Comparison of ENCODE assay signal across 9 mouse cellular contexts in the genomic region with DNA sequence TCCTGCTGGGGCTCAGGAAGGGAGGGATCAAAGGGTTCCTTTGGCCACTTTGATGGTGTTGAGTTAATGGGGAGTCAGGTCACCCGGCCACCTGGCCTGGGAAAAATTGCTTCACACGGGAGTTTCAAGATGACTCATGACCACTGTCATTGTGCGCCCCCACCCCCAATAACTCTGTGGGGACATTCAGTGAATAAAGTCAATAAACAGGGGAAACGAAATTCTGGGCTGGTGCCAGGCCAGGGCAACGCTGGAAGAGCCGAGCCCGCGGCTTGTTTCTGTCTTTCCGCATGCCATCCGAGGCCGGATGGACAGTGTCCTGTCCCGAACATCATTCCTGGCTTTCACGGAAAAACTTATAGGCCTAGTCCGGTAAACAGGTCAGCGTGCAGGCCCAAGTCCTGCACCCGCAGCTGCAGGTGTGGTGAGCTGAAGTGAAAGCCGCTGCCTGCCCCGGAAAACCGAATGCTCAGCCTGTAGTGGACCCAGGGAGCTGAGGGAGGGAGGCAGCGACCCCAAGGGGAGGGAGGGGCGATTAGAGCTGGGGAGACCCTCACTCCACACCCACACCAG. TPM values are rescaled to one million over a fixed set of nuclear protein-coding genes. Genes with fewer than 3 reads are reported as not detected.
A peak's percentile ranks its signal among the peaks of the same experiment; 100 is the strongest.
DNase-seq lines count a peak whose midpoint lies in the region; ATAC-seq and TF ChIP-seq lines count a peak whose summit lies in the region.
"Had no signal": no experiment of that assay in that cellular context is flagged by ENCODE, and none has a peak within 500 bp of the region (broad histone marks: within the 10 kb centered on the region; RNA-seq: fewer than 3 reads in every experiment).

No protein-coding gene starts in this region.

- peak overlapping the region; percentile 43 for H3K4me3 ChIP-seq in kidney, embryonic 16.5 days (ENCODE audit: low read length)
- peak overlapping the region; percentile 38 for H3K4me3 ChIP-seq in forebrain, embryonic 10.5 days
- peak overlapping the region; percentile 45 for H3K4me3 ChIP-seq in intestine, postnatal 0 days (ENCODE audit: low read depth, low read length)

- no peak for TF ChIP-seq CTCF in intestine, postnatal 0 days (IDR thresholded peaks at IDR 0.05; ENCODE audit: low read depth)

- 0 out of 2 replicates have a peak overlapping the region, but pooled peaks have one; percentile 14 for H3K9ac ChIP-seq in kidney, embryonic 16.5 days (replicated peaks; ENCODE audit: low read length)
- no peak overlapping the region for H3K9ac ChIP-seq in intestine, postnatal 0 days (ENCODE audit: low read depth, low read length)

- no peak overlapping the region for H3K27ac ChIP-seq in kidney, embryonic 16.5 days (ENCODE audit: low read length)
- H3K27ac ChIP-seq in forebrain, embryonic 10.5 days = no peak overlapping the region
- H3K27ac ChIP-seq in intestine, postnatal 0 days (ENCODE audit: low read depth, low read length) = no peak overlapping the region

- peak overlapping the region; percentile 57 for H3K4me2 ChIP-seq in kidney, embryonic 16.5 days (replicated peaks; ENCODE audit: low read depth, low read length)
- H3K4me2 ChIP-seq in intestine, postnatal 0 days (replicated peaks; ENCODE audit: low read depth) = peak overlapping the region; percentile 68

- no peak for DNase-seq in kidney, postnatal 10 days
- peak; percentile 42 for DNase-seq in forebrain, embryonic 10.5 days (ENCODE audit: extremely low spot score, low spot score)
- DNase-seq in neural tube, embryonic 10.5 days (ENCODE audit: extremely low spot score, low spot score) = peak; percentile 57
- DNase-seq in yolk sac, embryonic 10.5 days (ENCODE audit: low spot score) = no peak
- DNase-seq in layer of hippocampus, adult 9-10 months (ENCODE audit: low spot score) = no peak

- H3K4me1 ChIP-seq in kidney, embryonic 16.5 days (ENCODE audit: insufficient read depth, low read length) = peaks cover 18% of the 10 kb centered on the region
- peaks cover 41% of the 10 kb centered on the region for H3K4me1 ChIP-seq in forebrain, embryonic 10.5 days
- H3K4me1 ChIP-seq in intestine, postnatal 0 days (replicated peaks; ENCODE audit: control insufficient read depth, insufficient read depth, low read length) = 0 out of 2 replicates have a peak, but pooled peaks cover 4% of the 10 kb centered on the region

- ATAC-seq in kidney, embryonic 16.5 days (ENCODE audit: low FRiP score, low TSS enrichment) = no peak
- ATAC-seq in intestine, postnatal 0 days = no peak
- no peak for ATAC-seq in erythroid progenitor cell, adult 5-6 weeks (replicated peaks; ENCODE audit: low FRiP score, poor library complexity, severe bottlenecking)

- 4% methylated on average over 21 of the region's 21 CpGs for WGBS in kidney, embryonic 16.5 days
- 2% methylated on average over 21 of the region's 21 CpGs for WGBS in forebrain, embryonic 10.5 days
- WGBS in intestine, postnatal 0 days = 13% methylated on average over 21 of the region's 21 CpGs

- H3K9me3 ChIP-seq in kidney, embryonic 16.5 days (ENCODE audit: low read length) = no peaks in the 10 kb centered on the region
- H3K9me3 ChIP-seq in forebrain, embryonic 10.5 days = no peaks in the 10 kb centered on the region
- H3K9me3 ChIP-seq in intestine, postnatal 0 days (ENCODE audit: control insufficient read depth) = no peaks in the 10 kb centered on the region

- no peaks in the 10 kb centered on the region for H3K36me3 ChIP-seq in kidney, embryonic 16.5 days (ENCODE audit: insufficient read depth, low read length)
- H3K36me3 ChIP-seq in forebrain, embryonic 10.5 days (replicated peaks) = no peaks in the 10 kb centered on the region
- H3K36me3 ChIP-seq in intestine, postnatal 0 days (ENCODE audit: control insufficient read depth, insufficient read depth) = no peaks in the 10 kb centered on the region; the same call in 1 of the 2 replicates

- peaks cover 77% of the 10 kb centered on the region for H3K27me3 ChIP-seq in kidney, embryonic 16.5 days (ENCODE audit: insufficient read depth, low read length)
- peaks cover 95% of the 10 kb centered on the region for H3K27me3 ChIP-seq in forebrain, embryonic 10.5 days (ENCODE audit: poor library complexity, severe bottlenecking)
- H3K27me3 ChIP-seq in intestine, postnatal 0 days (replicated peaks; ENCODE audit: control insufficient read depth, insufficient read depth, low read length) = peaks cover 68% of the 10 kb centered on the region

RNA-seq across cellular contexts. Expression of gene Tbx1, which starts 9.3 kb away (rescaled TPM):
- polyA plus RNA-seq in kidney, embryonic 16.5 days (2015; fragmentation: Nextera tagmentation; extraction: Ambion mirVana) = 0.26 and 0.32 TPM in 2 replicates
- 0.95 and 1.1 TPM in 2 replicates for polyA plus RNA-seq in forebrain, embryonic 10.5 days (2016; fragmentation: Nextera tagmentation; extraction: Ambion mirVana)
- polyA plus RNA-seq in intestine, postnatal 0 days (2015; fragmentation: Nextera tagmentation; extraction: Ambion mirVana) = 0.93 and 1.0 TPM in 2 replicates
- not detected in 2 replicates for total RNA-seq in erythroid progenitor cell, adult 5-6 weeks (2015; ENCODE audit: low replicate concordance)
- not detected in 2 replicates for total RNA-seq in erythroid progenitor cell, adult 5-6 weeks (2017; ENCODE audit: low replicate concordance)

RNA-seq across cellular contexts. Expression of gene Gp1bb, which starts 41.1 kb away (rescaled TPM):
- 0.96 and 1.3 TPM in 2 replicates for polyA plus RNA-seq in kidney, embryonic 16.5 days (2015; fragmentation: Nextera tagmentation; extraction: Ambion mirVana)
- polyA plus RNA-seq in forebrain, embryonic 10.5 days (2016; fragmentation: Nextera tagmentation; extraction: Ambion mirVana) = 3.0 and 3.2 TPM in 2 replicates
- 1.6 and 2.4 TPM in 2 replicates for polyA plus RNA-seq in intestine, postnatal 0 days (2015; fragmentation: Nextera tagmentation; extraction: Ambion mirVana)
- total RNA-seq in erythroid progenitor cell, adult 5-6 weeks (2015; ENCODE audit: low replicate concordance) = 1.7 TPM in 1 of 2 replicates, not detected in the other
- total RNA-seq in erythroid progenitor cell, adult 5-6 weeks (2017; ENCODE audit: low replicate concordance) = 0.51 TPM in 1 of 2 replicates, not detected in the other
- total RNA-seq: ES-E14 had no signal

RNA-seq across cellular contexts. Expression of gene Gm49601, which starts 45.1 kb away (rescaled TPM):
- polyA plus RNA-seq in kidney, embryonic 16.5 days (2015; fragmentation: Nextera tagmentation; extraction: Ambion mirVana) = 2.1 and 2.6 TPM in 2 replicates
- polyA plus RNA-seq in forebrain, embryonic 10.5 days (2016; fragmentation: Nextera tagmentation; extraction: Ambion mirVana) = 2.3 and 2.4 TPM in 2 replicates
- 0.34 and 1.4 TPM in 2 replicates for polyA plus RNA-seq in intestine, postnatal 0 days (2015; fragmentation: Nextera tagmentation; extraction: Ambion mirVana)
- 6.1 TPM in 1 of 2 replicates, not detected in the other for total RNA-seq in erythroid progenitor cell, adult 5-6 weeks (2015; ENCODE audit: low replicate concordance)
- total RNA-seq in erythroid progenitor cell, adult 5-6 weeks (2017; ENCODE audit: low replicate concordance) = 4.2 TPM in 1 of 2 replicates, not detected in the other

RNA-seq across cellular contexts. Expression of gene Sept5, which starts 48.6 kb away (rescaled TPM):
- 17.9 and 21.4 TPM in 2 replicates for polyA plus RNA-seq in kidney, embryonic 16.5 days (2015; fragmentation: Nextera tagmentation; extraction: Ambion mirVana)
- polyA plus RNA-seq in forebrain, embryonic 10.5 days (2016; fragmentation: Nextera tagmentation; extraction: Ambion mirVana) = 21.0 and 21.5 TPM in 2 replicates
- 24.7 and 25.4 TPM in 2 replicates for polyA plus RNA-seq in intestine, postnatal 0 days (2015; fragmentation: Nextera tagmentation; extraction: Ambion mirVana)
- total RNA-seq in erythroid progenitor cell, adult 5-6 weeks (2015; ENCODE audit: low replicate concordance) = 2.1 and 7.6 TPM in 2 replicates
- 11.2 TPM in 1 of 2 replicates, not detected in the other for total RNA-seq in erythroid progenitor cell, adult 5-6 weeks (2017; ENCODE audit: low replicate concordance)

Comparison
In these comparisons a context has a peak if more than half of its experiments do, and no peak if none do; other contexts are left out.
1. DNase-seq: peak in forebrain, embryonic 10.5 days (single experiment) and neural tube, embryonic 10.5 days (single experiment); none in kidney, postnatal 10 days (single experiment), yolk sac, embryonic 10.5 days (single experiment) and layer of hippocampus, adult 9-10 months (single experiment).
2. Peak in every context shown above with its lines, with median percentiles within 50 percentile points of each other: H3K4me3 ChIP-seq.